Mouse (Mus musculus): ENCODE measurements around the gene Ick.

GRCm38 (mm10) chr9:78090596-78090995, 18.4 kb upstream of the Ick start:
- TF ChIP-seq CHD2 (IDR thresholded peaks at IDR 0.05; ENCODE audit: low read depth, low read length) (no peak), HCFC1 (IDR thresholded peaks at IDR 0.05; ENCODE audit: borderline replicate concordance, insufficient read depth, low read length) (no peak), MAFK (IDR thresholded peaks at IDR 0.05; ENCODE audit: insufficient read depth, low read depth, low read length) (no peak), ZC3H11A (IDR thresholded peaks at IDR 0.05; ENCODE audit: borderline replicate concordance, low read depth, low read length) (no peak)
